Mouse (Mus musculus): Measurements from ENCODE around the gene St6gal2. TPM values are rescaled to one million over a fixed set of nuclear protein-coding genes. Genes with fewer than 3 reads are reported as not detected.
A peak's percentile ranks its signal among the peaks of the same experiment; 100 is the strongest.

St6gal2 gene
- polyA plus RNA-seq, 1 experiment from 2014 or later, result 38.1 TPM

- H3K4me1 ChIP-seq (ENCODE audit: control insufficient read depth, insufficient read depth, low read depth, low read length), result no peaks in the 10 kb centered on the region
- no peaks in the 10 kb centered on the region; the same call in 1 of the 2 replicates for H3K36me3 ChIP-seq (ENCODE audit: control insufficient read depth, insufficient read depth, low read length)
- no peak overlapping the region for H3K27ac ChIP-seq (ENCODE audit: low read depth, low read length)
- no peaks in the 10 kb centered on the region for H3K9me3 ChIP-seq (ENCODE audit: control insufficient read depth, low read length)
- no peak overlapping the region for H3K9ac ChIP-seq (ENCODE audit: low read depth, low read length)
- no peaks in the 10 kb centered on the region for H3K27me3 ChIP-seq (replicated peaks; ENCODE audit: control insufficient read depth, insufficient read depth, low read length)
- no peak overlapping the region for H3K4me2 ChIP-seq (ENCODE audit: low read length)
- H3K4me3 ChIP-seq (ENCODE audit: low read length), result no peak overlapping the region
- ATAC-seq, result no peak
These were observed 23.8 kb downstream of the St6gal2 start for GRCm38 (mm10) chr17:55468963-55469362.

- Histone ChIP-seq H3K4me1 (ENCODE audit: control insufficient read depth, insufficient read depth, low read depth, low read length) (no peaks in the 10 kb centered on the region; the same call in 1 of the 2 replicates), H3K4me3 (ENCODE audit: low read length) (no peak overlapping the region), H3K27ac (ENCODE audit: low read depth, low read length) (no peak overlapping the region), H3K36me3 (ENCODE audit: control insufficient read depth, insufficient read depth, low read length) (no peaks in the 10 kb centered on the region; the same call in 1 of the 2 replicates), H3K4me2 (ENCODE audit: low read length) (no peak overlapping the region), H3K27me3 (replicated peaks; ENCODE audit: control insufficient read depth, insufficient read depth, low read length) (no peaks in the 10 kb centered on the region), H3K9ac (ENCODE audit: low read depth, low read length) (no peak overlapping the region), H3K9me3 (ENCODE audit: control insufficient read depth, low read length) (no peaks in the 10 kb centered on the region)
- WGBS, result 87% methylated on average over 4 of the region's 4 CpGs
- no peak for ATAC-seq
These were observed 30.8 kb downstream of the St6gal2 start for GRCm38 (mm10) chr17:55475974-55476373.

GRCm38 (mm10) chr17:55477361-55477760 lies 32.2 kb downstream of the St6gal2 start:
- ATAC-seq, result peak; percentile 84; the same call in 1 of the 2 replicates
- Histone ChIP-seq H3K36me3 (ENCODE audit: control insufficient read depth, insufficient read depth, low read length) (peaks cover 6% of the 10 kb centered on the region), H3K4me1 (ENCODE audit: control insufficient read depth, insufficient read depth, low read depth, low read length) (no peaks in the 10 kb centered on the region; the same call in 1 of the 2 replicates), H3K4me2 (ENCODE audit: low read length) (no peak overlapping the region), H3K4me3 (ENCODE audit: low read length) (no peak overlapping the region), H3K9ac (ENCODE audit: low read depth, low read length) (no peak overlapping the region), H3K27ac (ENCODE audit: low read depth, low read length) (no peak overlapping the region), H3K27me3 (replicated peaks; ENCODE audit: control insufficient read depth, insufficient read depth, low read length) (no peaks in the 10 kb centered on the region), H3K9me3 (ENCODE audit: control insufficient read depth, low read length) (no peaks in the 10 kb centered on the region)

- H3K4me2 ChIP-seq (ENCODE audit: low read length), result no peak overlapping the region
- no peaks in the 10 kb centered on the region; the same call in 1 of the 2 replicates for H3K4me1 ChIP-seq (ENCODE audit: control insufficient read depth, insufficient read depth, low read depth, low read length)
- H3K9ac ChIP-seq (ENCODE audit: low read depth, low read length), result no peak overlapping the region
- H3K27me3 ChIP-seq (replicated peaks; ENCODE audit: control insufficient read depth, insufficient read depth, low read length), result no peaks in the 10 kb centered on the region
- H3K9me3 ChIP-seq (ENCODE audit: control insufficient read depth, low read length), result no peaks in the 10 kb centered on the region
- WGBS, result 55% methylated on average over 7 of the region's 7 CpGs
- peaks cover 10% of the 10 kb centered on the region for H3K36me3 ChIP-seq (ENCODE audit: control insufficient read depth, insufficient read depth, low read length)
- H3K27ac ChIP-seq (ENCODE audit: low read depth, low read length), result no peak overlapping the region
- no peak overlapping the region for H3K4me3 ChIP-seq (ENCODE audit: low read length)
- ATAC-seq, result 0 out of 2 replicates have a peak, but pooled peaks have one; percentile 10
These were observed 34.2 kb downstream of the St6gal2 start for GRCm38 (mm10) chr17:55479367-55479766.

GRCm38 (mm10) chr17:55484108-55484870 lies 39.1 kb downstream of the St6gal2 start:
- 85% methylated on average over 7 of the region's 7 CpGs for WGBS
- H3K27me3 ChIP-seq (replicated peaks; ENCODE audit: control insufficient read depth, insufficient read depth, low read length), result no peaks in the 10 kb centered on the region
- H3K4me3 ChIP-seq (ENCODE audit: low read length), result no peak overlapping the region
- 0 out of 2 replicates have a peak, but pooled peaks have one; percentile 28 for ATAC-seq
- H3K27ac ChIP-seq (ENCODE audit: low read depth, low read length), result no peak overlapping the region
- H3K9me3 ChIP-seq (ENCODE audit: control insufficient read depth, low read length), result no peaks in the 10 kb centered on the region
- H3K9ac ChIP-seq (ENCODE audit: low read depth, low read length), result no peak overlapping the region
- no peaks in the 10 kb centered on the region; the same call in 1 of the 2 replicates for H3K4me1 ChIP-seq (ENCODE audit: control insufficient read depth, insufficient read depth, low read depth, low read length)
- no peak overlapping the region for H3K4me2 ChIP-seq (ENCODE audit: low read length)
- H3K36me3 ChIP-seq (ENCODE audit: control insufficient read depth, insufficient read depth, low read length), result peaks cover 10% of the 10 kb centered on the region

GRCm38 (mm10) chr17:55531872-55532271 lies 86.7 kb downstream of the St6gal2 start:
- 87% methylated on average over 7 of the region's 7 CpGs for WGBS
- Histone ChIP-seq H3K9me3 (ENCODE audit: control insufficient read depth, low read length) (no peaks in the 10 kb centered on the region), H3K9ac (ENCODE audit: low read depth, low read length) (no peak overlapping the region), H3K36me3 (ENCODE audit: control insufficient read depth, insufficient read depth, low read length) (no peaks in the 10 kb centered on the region), H3K4me3 (ENCODE audit: low read length) (no peak overlapping the region), H3K4me2 (ENCODE audit: low read length) (no peak overlapping the region), H3K27ac (ENCODE audit: low read depth, low read length) (no peak overlapping the region), H3K4me1 (ENCODE audit: control insufficient read depth, insufficient read depth, low read depth, low read length) (no peaks in the 10 kb centered on the region), H3K27me3 (replicated peaks; ENCODE audit: control insufficient read depth, insufficient read depth, low read length) (no peaks in the 10 kb centered on the region)
- no peak for ATAC-seq

GRCm38 (mm10) chr17:55548476-55548875 lies 103.3 kb downstream of the St6gal2 start:
- no peak for ATAC-seq
- no peak overlapping the region for H3K27ac ChIP-seq (ENCODE audit: low read depth, low read length)
- 84% methylated on average over 1 of the region's 1 CpGs for WGBS
- no peak overlapping the region for H3K4me2 ChIP-seq (ENCODE audit: low read length)
- H3K4me3 ChIP-seq (ENCODE audit: low read length), result no peak overlapping the region
- H3K36me3 ChIP-seq (ENCODE audit: control insufficient read depth, insufficient read depth, low read length), result no peaks in the 10 kb centered on the region
- H3K27me3 ChIP-seq (replicated peaks; ENCODE audit: control insufficient read depth, insufficient read depth, low read length), result no peaks in the 10 kb centered on the region
- no peak overlapping the region for H3K9ac ChIP-seq (ENCODE audit: low read depth, low read length)
- no peaks in the 10 kb centered on the region for H3K9me3 ChIP-seq (ENCODE audit: control insufficient read depth, low read length)
- no peaks in the 10 kb centered on the region for H3K4me1 ChIP-seq (ENCODE audit: control insufficient read depth, insufficient read depth, low read depth, low read length)

- 59% methylated on average over 2 of the region's 2 CpGs for WGBS
- Histone ChIP-seq H3K4me2 (ENCODE audit: low read length) (no peak overlapping the region), H3K27ac (ENCODE audit: low read depth, low read length) (no peak overlapping the region), H3K27me3 (replicated peaks; ENCODE audit: control insufficient read depth, insufficient read depth, low read length) (no peaks in the 10 kb centered on the region), H3K4me1 (ENCODE audit: control insufficient read depth, insufficient read depth, low read depth, low read length) (no peaks in the 10 kb centered on the region), H3K9ac (ENCODE audit: low read depth, low read length) (no peak overlapping the region), H3K9me3 (ENCODE audit: control insufficient read depth, low read length) (no peaks in the 10 kb centered on the region), H3K36me3 (ENCODE audit: control insufficient read depth, insufficient read depth, low read length) (no peaks in the 10 kb centered on the region), H3K4me3 (ENCODE audit: low read length) (no peak overlapping the region)
- no peak for ATAC-seq
These were observed 116.6 kb downstream of the St6gal2 start for GRCm38 (mm10) chr17:55561774-55562173.

Data from hindbrain, embryonic 16.5 days (tissue).